Mouse (Mus musculus) CH12.LX (cell line): Measurements from ENCODE around the gene Gfra4.

Experiments
- CTCF ChIP-seq, 2 experiments: IDR thresholded peaks in 1 of 2; conservative IDR thresholded peaks in 1 of 2; 2 replicates each; pipeline ENCODE4 v1.5.1; 2011 to 2012; ENCODE audit warnings: low read depth in 2 of 2, low read length in 2 of 2, improper control_type of control experiment in 1 of 2, inconsistent platforms in 1 of 2, mild to moderate bottlenecking in 1 of 2, moderate library complexity in 1 of 2
- EP300 ChIP-seq: IDR thresholded peaks from 2 replicates; pipeline ENCODE4 v1.6.1; 2011; ENCODE audit warnings: low read length, improper control_type of control experiment
- MAX ChIP-seq: IDR thresholded peaks from 2 replicates; pipeline ENCODE4 v1.6.1; 2011; ENCODE audit warnings: low read length, improper control_type of control experiment
- MXI1 ChIP-seq: IDR thresholded peaks from 2 replicates; pipeline ENCODE4 v1.6.1; 2011; ENCODE audit warnings: mild to moderate bottlenecking, low read depth, low read length, improper control_type of control experiment
- POLR2A ChIP-seq: IDR thresholded peaks from 2 replicates; pipeline ENCODE4 v1.6.1; 2011; ENCODE audit warnings: low read depth, mild to moderate bottlenecking, improper control_type of control experiment, low read length
- SIN3A ChIP-seq: IDR thresholded peaks from 2 replicates; pipeline ENCODE4 v1.6.1; 2012; ENCODE audit warnings: low read length, improper control_type of control experiment, inconsistent platforms
- TBP ChIP-seq: conservative IDR thresholded peaks from 2 replicates; pipeline ENCODE4 v1.6.1; 2011; ENCODE audit warnings: low read depth, low read length, improper control_type of control experiment

GRCm38 (mm10) chr2:131090852-131091251 is 48.0 kb upstream of the Gfra4 start:
- TF ChIP-seq EP300: no peak
- no peak for TF ChIP-seq SIN3A
- TF ChIP-seq TBP: no peak
- no peak for TF ChIP-seq MAX
- TF ChIP-seq POLR2A: no peak
- no peak for TF ChIP-seq CTCF (conservative IDR thresholded peaks at IDR 0.05 in 1 of 2, IDR thresholded peaks at IDR 0.05 in 1 of 2; ENCODE audit: low read depth in 2 of 2, low read length in 2 of 2)
- no peak for TF ChIP-seq MXI1
